Mouse (Mus musculus): ENCODE results near the gene Mycbp2.

DNA sequence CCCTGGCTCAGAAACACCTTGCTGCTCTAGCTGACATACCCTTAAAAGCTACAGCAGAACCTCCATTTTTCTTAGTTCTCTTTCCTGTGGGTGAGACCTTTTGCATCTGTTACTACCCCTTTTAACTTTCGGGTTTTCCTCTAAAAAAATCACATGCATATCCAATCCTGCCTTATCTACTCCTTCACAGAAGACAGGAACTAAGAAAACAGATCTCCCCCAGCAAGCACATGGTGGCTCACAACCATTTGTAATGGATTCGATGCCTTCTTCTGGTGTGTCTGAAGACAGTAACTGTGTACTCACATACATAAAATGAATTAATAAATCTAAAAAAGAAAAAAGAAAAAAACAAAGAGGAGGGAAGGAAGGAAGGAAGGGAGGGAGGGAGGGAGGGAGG lies 87.9 kb downstream of the Mycbp2 start:
- TF ChIP-seq CTCF (IDR thresholded peaks at IDR 0.05; ENCODE audit: control insufficient read depth, insufficient read depth, insufficient read length) (no peak), MAX (IDR thresholded peaks at IDR 0.05) (no peak), USF1 (IDR thresholded peaks at IDR 0.05; ENCODE audit: low read depth) (no peak), MYOD1 (IDR thresholded peaks at IDR 0.05; ENCODE audit: control insufficient read depth, insufficient read length, low read depth) (no peak), MYOG (IDR thresholded peaks at IDR 0.05; ENCODE audit: control insufficient read depth, extremely low read depth, insufficient read length) (no peak)
